Mouse (Mus musculus) heart, embryonic 13.5 days (tissue): ENCODE results near the gene Cd82. TPM values are rescaled to one million over a fixed set of nuclear protein-coding genes. Genes with fewer than 3 reads are reported as not detected.
A peak's percentile ranks its signal among the peaks of the same experiment; 100 is the strongest.

Experiments
- ATAC-seq: fragments of 200-750 bp; cut with Nextera tagmentation; 2 replicates; pipeline ENCODE4 v1.8.0; 2017; ENCODE audit warnings: moderate TSS enrichment; ENCODE audit not compliant: insufficient number of reproducible peaks, low FRiP score, low TSS enrichment; ENCODE audit errors: extremely low read depth
- H3K27ac ChIP-seq: fragments of 300-500 bp; sonication (generic); replicated peaks from 2 replicates; pipeline ENCODE4 v1.5.1; 2015; ENCODE audit warnings: moderate library complexity, mild to moderate bottlenecking, inconsistent platforms
- H3K27me3 ChIP-seq: fragments of 300-500 bp; sonication (generic); replicated peaks from 2 replicates; pipeline ENCODE4 v1.6.1; 2015; ENCODE audit warnings: mild to moderate bottlenecking, inconsistent platforms
- H3K36me3 ChIP-seq: fragments of 300-500 bp; sonication (generic); 2 replicates; pipeline ENCODE4 v1.6.1; 2015; ENCODE audit warnings: mild to moderate bottlenecking, inconsistent platforms
- H3K4me1 ChIP-seq: fragments of 300-500 bp; sonication (generic); 2 replicates; pipeline ENCODE4 v1.6.1; 2015; ENCODE audit warnings: inconsistent platforms
- H3K4me2 ChIP-seq: fragments of 300-500 bp; sonication (generic); 2 replicates; pipeline ENCODE4 v1.6.1; 2015; ENCODE audit warnings: inconsistent platforms, mild to moderate bottlenecking, moderate library complexity
- H3K4me3 ChIP-seq: fragments of 300-500 bp; sonication (generic); 2 replicates; pipeline ENCODE4 v1.5.1; 2015; ENCODE audit warnings: moderate library complexity, mild to moderate bottlenecking, inconsistent platforms
- H3K9ac ChIP-seq: fragments of 300-500 bp; sonication (generic); 2 replicates; pipeline ENCODE4 v1.6.1; 2015; ENCODE audit warnings: inconsistent platforms, mild to moderate bottlenecking, moderate library complexity
- H3K9me3 ChIP-seq: fragments of 300-500 bp; sonication (generic); 2 replicates; pipeline ENCODE4 v1.6.1; 2016; ENCODE audit warnings: inconsistent platforms
- WGBS: fragments of 180-500 bp; shearing (Covaris S2); methylation state at CpG from one replicate; pipeline ENCODE4 v1.1.7; 2015; ENCODE audit warnings: mixed read lengths; 5-methylcytosine and 5-hydroxymethylcytosine counted together
- polyA plus RNA-seq: library from polyadenylated mRNA; unstranded; fragments of >200 nt; fragmentation: Nextera tagmentation; extraction: Ambion mirVana; gene quantifications from 2 replicates; pipeline ENCODE4 v1.2.1, GENCODE M21; 2015

The Cd82 gene
- polyA plus RNA-seq, 1 experiment from 2014 or later = 27.2 TPM

GRCm38 (mm10) chr2:93412101-93412500 is 50.8 kb downstream of the Cd82 start:
- WGBS = 62% methylated on average over 4 of the region's 4 CpGs
- Histone ChIP-seq H3K27ac (no peak overlapping the region), H3K4me1 (peaks cover 31% of the 10 kb centered on the region), H3K36me3 (no peaks in the 10 kb centered on the region), H3K27me3 (peaks cover 3% of the 10 kb centered on the region; the same call in 1 of the 2 replicates), H3K9me3 (no peaks in the 10 kb centered on the region), H3K4me2 (no peak overlapping the region), H3K9ac (no peak overlapping the region), H3K4me3 (no peak overlapping the region)
- no peak for ATAC-seq

DNA sequence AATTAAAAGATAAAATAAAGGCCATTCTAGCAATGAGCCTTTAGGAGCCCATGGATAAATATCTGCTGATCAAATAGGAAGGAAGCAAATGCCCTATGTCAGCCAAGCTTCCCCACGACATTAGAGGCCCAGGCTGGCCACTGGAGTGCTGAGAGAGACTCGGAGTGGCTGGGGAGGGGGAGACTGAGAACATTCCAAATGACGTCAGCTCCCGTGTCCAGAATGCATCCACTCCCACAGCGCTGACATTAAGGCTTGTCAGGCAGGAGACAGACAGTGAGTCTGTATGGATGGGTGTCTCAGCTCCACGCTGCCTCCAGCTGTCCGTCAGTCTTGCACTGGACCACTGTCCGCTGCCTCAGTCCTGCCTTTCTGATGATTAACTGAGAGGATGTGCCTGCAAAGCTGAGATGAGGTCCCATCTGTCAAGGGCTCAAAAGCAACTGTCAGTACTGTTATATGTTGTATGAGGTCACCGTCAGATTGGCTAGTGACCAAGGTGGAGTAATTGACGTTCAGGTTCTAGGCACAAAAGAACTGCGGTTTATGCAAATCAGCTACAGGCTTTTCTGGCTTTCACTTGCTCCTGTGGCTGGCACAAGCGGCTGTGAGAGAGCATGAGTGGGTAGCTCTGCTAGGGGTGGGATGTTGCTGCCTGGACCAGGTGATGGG is 51.9 kb downstream of the Cd82 start:
- ATAC-seq = no peak
- Histone ChIP-seq H3K4me2 (no peak overlapping the region), H3K36me3 (no peaks in the 10 kb centered on the region), H3K9me3 (no peaks in the 10 kb centered on the region), H3K27me3 (peaks cover 9% of the 10 kb centered on the region; the same call in 1 of the 2 replicates), H3K9ac (no peak overlapping the region), H3K27ac (no peak overlapping the region), H3K4me1 (peaks cover 26% of the 10 kb centered on the region), H3K4me3 (no peak overlapping the region)
- 39% methylated on average over 12 of the region's 12 CpGs for WGBS

DNA sequence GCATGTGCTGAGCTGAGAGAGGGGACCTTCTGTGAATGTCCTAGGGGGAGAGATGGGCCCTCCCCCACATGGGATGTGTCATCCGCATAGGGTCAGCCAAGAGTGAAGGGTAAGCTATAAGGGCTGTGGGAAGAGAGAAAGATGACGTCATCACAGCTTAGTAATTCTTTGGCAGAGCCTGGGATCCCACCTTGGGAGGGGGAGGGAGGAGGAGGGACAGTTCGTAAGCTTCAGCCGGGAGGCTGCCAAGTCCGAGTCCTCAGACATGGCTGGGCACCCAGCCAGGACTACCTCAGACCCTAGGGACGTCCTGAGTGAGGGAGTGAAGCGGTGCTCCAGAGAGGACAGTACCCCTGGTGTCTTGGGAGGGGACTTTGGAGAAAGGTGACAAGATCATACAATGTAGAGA is 57.9 kb downstream of the Cd82 start:
- no peak for ATAC-seq
- H3K27ac ChIP-seq = peak overlapping the region; percentile 44; the same call in 1 of the 2 replicates
- H3K4me1 ChIP-seq = peaks cover 17% of the 10 kb centered on the region
- H3K9me3 ChIP-seq = no peaks in the 10 kb centered on the region
- peaks cover 7% of the 10 kb centered on the region; the same call in 1 of the 2 replicates for H3K27me3 ChIP-seq
- 24% methylated on average over 7 of the region's 7 CpGs for WGBS
- H3K9ac ChIP-seq = peak overlapping the region; percentile 53
- no peak overlapping the region for H3K4me3 ChIP-seq
- no peaks in the 10 kb centered on the region for H3K36me3 ChIP-seq
- H3K4me2 ChIP-seq = no peak overlapping the region

GRCm38 (mm10) chr2:93404169-93404568 is 58.8 kb downstream of the Cd82 start:
- Histone ChIP-seq H3K9ac (no peak overlapping the region), H3K4me3 (no peak overlapping the region), H3K27ac (0 out of 2 replicates have a peak overlapping the region, but pooled peaks have one; percentile 44), H3K36me3 (no peaks in the 10 kb centered on the region), H3K9me3 (no peaks in the 10 kb centered on the region), H3K4me1 (peaks cover 17% of the 10 kb centered on the region), H3K27me3 (peaks cover 7% of the 10 kb centered on the region; the same call in 1 of the 2 replicates), H3K4me2 (no peak overlapping the region)
- WGBS = 27% methylated on average over 4 of the region's 4 CpGs
- no peak for ATAC-seq

GRCm38 (mm10) chr2:93403267-93403666 is 59.7 kb downstream of the Cd82 start:
- Histone ChIP-seq H3K27me3 (peaks cover 7% of the 10 kb centered on the region; the same call in 1 of the 2 replicates), H3K4me2 (no peak overlapping the region), H3K36me3 (no peaks in the 10 kb centered on the region), H3K9me3 (no peaks in the 10 kb centered on the region), H3K9ac (no peak overlapping the region), H3K4me1 (peaks cover 17% of the 10 kb centered on the region), H3K27ac (no peak overlapping the region), H3K4me3 (no peak overlapping the region)
- ATAC-seq = no peak
- WGBS = 74% methylated on average over 6 of the region's 6 CpGs

- no peaks in the 10 kb centered on the region for H3K36me3 ChIP-seq
- ATAC-seq = no peak
- 61% methylated on average over 6 of the region's 6 CpGs for WGBS
- H3K4me1 ChIP-seq = peaks cover 6% of the 10 kb centered on the region; the same call in 1 of the 2 replicates
- peaks cover 4% of the 10 kb centered on the region; the same call in 1 of the 2 replicates for H3K9me3 ChIP-seq
- peaks cover 14% of the 10 kb centered on the region for H3K27me3 ChIP-seq
- H3K27ac ChIP-seq = no peak overlapping the region
- H3K4me2 ChIP-seq = no peak overlapping the region
- H3K9ac ChIP-seq = no peak overlapping the region
- no peak overlapping the region for H3K4me3 ChIP-seq
Measured at GRCm38 (mm10) chr2:93391198-93391597, 71.7 kb downstream of the Cd82 start.

DNA sequence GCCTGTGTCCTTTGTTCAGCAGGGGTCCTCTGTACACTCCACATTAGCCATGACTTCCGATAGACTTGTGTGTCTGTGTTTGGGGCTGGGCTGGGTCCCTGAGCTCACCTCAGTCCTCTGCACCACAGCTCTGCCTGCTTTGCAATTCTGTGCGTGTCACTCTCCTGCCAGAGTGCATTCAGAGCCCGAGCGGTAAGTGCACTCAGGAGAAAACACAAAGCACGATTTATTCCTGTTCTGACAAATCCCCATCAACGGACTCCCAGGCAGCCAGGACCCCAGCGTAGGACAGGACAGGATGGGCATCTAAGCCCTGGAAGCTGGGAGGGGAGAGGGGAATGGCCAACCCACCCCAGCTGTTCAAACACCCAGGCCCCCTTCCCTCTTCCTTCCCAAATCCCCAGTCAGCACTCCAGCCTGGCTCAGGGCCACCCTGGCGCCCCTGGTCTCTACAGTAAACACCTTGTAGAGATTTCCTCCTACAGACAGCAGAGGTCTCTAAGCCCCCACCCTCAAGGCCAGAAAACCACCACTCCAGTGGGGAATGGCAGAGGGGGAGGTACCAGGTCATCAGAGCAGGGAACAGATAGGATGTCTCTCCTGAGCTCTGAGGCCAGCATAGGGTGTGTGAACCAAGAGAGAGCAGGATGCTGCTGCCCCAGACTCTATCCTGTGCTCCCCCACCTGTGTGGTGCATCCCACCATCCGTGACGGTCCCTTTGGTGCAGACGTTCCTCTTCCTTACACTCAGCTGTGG is 72.6 kb downstream of the Cd82 start:
- H3K27me3 ChIP-seq = peaks cover 14% of the 10 kb centered on the region
- no peak overlapping the region for H3K27ac ChIP-seq
- H3K4me3 ChIP-seq = no peak overlapping the region
- H3K4me2 ChIP-seq = no peak overlapping the region
- peaks cover 6% of the 10 kb centered on the region; the same call in 1 of the 2 replicates for H3K4me1 ChIP-seq
- no peaks in the 10 kb centered on the region for H3K9me3 ChIP-seq
- no peaks in the 10 kb centered on the region for H3K36me3 ChIP-seq
- ATAC-seq = 0 out of 2 replicates have a peak, but pooled peaks have one; percentile 42
- no peak overlapping the region for H3K9ac ChIP-seq
- 38% methylated on average over 11 of the region's 11 CpGs for WGBS

- Histone ChIP-seq H3K27me3 (peaks cover 14% of the 10 kb centered on the region), H3K9ac (no peak overlapping the region), H3K4me2 (no peak overlapping the region), H3K4me1 (peaks cover 14% of the 10 kb centered on the region; the same call in 1 of the 2 replicates), H3K4me3 (no peak overlapping the region), H3K36me3 (no peaks in the 10 kb centered on the region), H3K9me3 (no peaks in the 10 kb centered on the region), H3K27ac (no peak overlapping the region)
- 69% methylated on average over 4 of the region's 4 CpGs for WGBS
- ATAC-seq = no peak
Measured at GRCm38 (mm10) chr2:93386958-93387357, 76.0 kb downstream of the Cd82 start.

DNA sequence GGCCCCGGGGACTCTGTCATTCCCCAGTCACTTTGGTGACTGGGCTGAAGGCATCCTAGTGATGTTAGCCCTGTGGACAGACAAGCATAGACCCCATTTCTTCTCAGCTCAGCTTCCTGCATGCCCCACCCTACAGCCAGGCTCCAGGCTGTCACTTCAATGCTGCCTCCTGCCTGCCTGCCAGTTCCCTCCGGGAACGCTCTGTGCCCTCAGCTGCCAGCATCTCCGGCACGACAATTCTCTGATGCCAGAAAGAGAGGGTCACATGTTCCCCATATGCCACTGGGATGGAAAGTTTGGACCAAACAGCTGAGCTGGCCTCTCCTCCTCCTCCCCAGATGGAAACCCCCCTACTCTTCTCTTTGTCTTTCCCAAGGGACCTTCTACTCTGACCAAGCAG is 79.1 kb downstream of the Cd82 start:
- Histone ChIP-seq H3K4me2 (no peak overlapping the region), H3K9ac (no peak overlapping the region), H3K4me1 (peaks cover 13% of the 10 kb centered on the region), H3K27me3 (peaks cover 11% of the 10 kb centered on the region), H3K36me3 (no peaks in the 10 kb centered on the region), H3K27ac (no peak overlapping the region), H3K9me3 (no peaks in the 10 kb centered on the region), H3K4me3 (no peak overlapping the region)
- no peak for ATAC-seq
- 74% methylated on average over 5 of the region's 5 CpGs for WGBS

DNA sequence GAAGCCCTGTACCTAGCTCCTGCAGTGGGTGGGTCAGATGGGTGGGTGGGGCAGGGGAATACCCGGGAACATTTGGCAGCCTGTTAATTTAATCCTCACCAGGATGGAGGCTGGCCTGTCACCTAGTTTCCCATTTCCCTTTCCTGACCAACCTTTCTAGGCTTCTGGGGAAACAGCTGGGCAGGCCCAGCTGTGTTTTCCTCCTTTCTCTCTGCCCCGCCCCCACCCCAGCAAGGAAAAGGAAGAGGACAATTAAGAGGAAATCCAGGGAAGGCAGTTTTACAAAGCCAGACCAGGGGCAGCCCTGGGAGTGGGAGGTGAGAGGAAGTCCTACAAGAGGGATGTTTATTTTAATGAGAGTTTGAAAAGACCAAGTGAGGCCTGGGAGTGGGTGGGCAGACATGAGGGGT is 82.3 kb downstream of the Cd82 start:
- no peak overlapping the region for H3K4me2 ChIP-seq
- no peak for ATAC-seq
- H3K36me3 ChIP-seq = no peaks in the 10 kb centered on the region
- H3K9ac ChIP-seq = no peak overlapping the region
- 22% methylated on average over 2 of the region's 2 CpGs for WGBS
- H3K27me3 ChIP-seq = no peaks in the 10 kb centered on the region; the same call in 1 of the 2 replicates
- H3K9me3 ChIP-seq = 0 out of 2 replicates have a peak, but pooled peaks cover 3% of the 10 kb centered on the region
- H3K4me1 ChIP-seq = peaks cover 27% of the 10 kb centered on the region
- H3K27ac ChIP-seq = peak overlapping the region; percentile 34; the same call in 1 of the 2 replicates
- no peak overlapping the region for H3K4me3 ChIP-seq

- 55% methylated on average over 15 of the region's 15 CpGs for WGBS
- Histone ChIP-seq H3K36me3 (no peaks in the 10 kb centered on the region), H3K27me3 (no peaks in the 10 kb centered on the region), H3K9ac (no peak overlapping the region), H3K4me1 (peaks cover 29% of the 10 kb centered on the region), H3K4me3 (no peak overlapping the region), H3K4me2 (no peak overlapping the region), H3K9me3 (0 out of 2 replicates have a peak, but pooled peaks cover 3% of the 10 kb centered on the region), H3K27ac (peak overlapping the region; percentile 59)
- no peak for ATAC-seq
Measured at GRCm38 (mm10) chr2:93377797-93378196, 85.1 kb downstream of the Cd82 start.
